Mouse (Mus musculus) ES-Bruce4 (cell line): ENCODE data around the gene Frrs1l. TPM values are rescaled to one million over a fixed set of nuclear protein-coding genes. Genes with fewer than 3 reads are reported as not detected.

Experiments used
- H3K27ac ChIP-seq: 2 replicates; pipeline ENCODE4 v1.5.1; 2012; ENCODE audit warnings: low read length, inconsistent platforms; ENCODE audit not compliant: insufficient read depth
- H3K27me3 ChIP-seq: 2 replicates; pipeline ENCODE4 v1.6.1; 2012; ENCODE audit warnings: mild to moderate bottlenecking, low read length, inconsistent platforms; ENCODE audit not compliant: control insufficient read depth, poor library complexity, insufficient read depth, severe bottlenecking
- H3K36me3 ChIP-seq: 2 replicates; pipeline ENCODE4 v1.6.1; 2012; ENCODE audit warnings: inconsistent platforms, mild to moderate bottlenecking, low read length, moderate library complexity; ENCODE audit not compliant: control insufficient read depth, poor library complexity, insufficient read depth, severe bottlenecking
- H3K4me1 ChIP-seq: one replicate; pipeline ENCODE4 v1.8.1; 2011; ENCODE audit warnings: low read length; ENCODE audit not compliant: control insufficient read depth, insufficient read depth
- H3K4me3 ChIP-seq: 2 replicates; pipeline ENCODE4 v1.5.1; 2011; ENCODE audit warnings: low read depth, mild to moderate bottlenecking, low read length
- H3K9ac ChIP-seq: 2 replicates; pipeline ENCODE4 v1.6.1; 2012; ENCODE audit warnings: low read depth, mild to moderate bottlenecking, inconsistent platforms; ENCODE audit not compliant: poor library complexity, severe bottlenecking
- H3K9me3 ChIP-seq: replicated peaks from 2 replicates; pipeline ENCODE4 v1.6.1; 2012; ENCODE audit warnings: mild to moderate bottlenecking, low read length, inconsistent platforms; ENCODE audit not compliant: control insufficient read depth, poor library complexity, insufficient read depth, severe bottlenecking
- CTCF ChIP-seq: IDR thresholded peaks from one replicate; pipeline ENCODE4 v1.8.1; 2011; ENCODE audit warnings: low read depth, low read length
- EP300 ChIP-seq: IDR thresholded peaks from 2 replicates; pipeline ENCODE4 v1.6.1; 2011; ENCODE audit warnings: low read depth, low read length; ENCODE audit not compliant: insufficient read depth
- POLR2A ChIP-seq: IDR thresholded peaks from one replicate; pipeline ENCODE4 v1.8.1; 2011; ENCODE audit warnings: low read length; ENCODE audit not compliant: insufficient read depth
- polyA plus RNA-seq: library from polyadenylated mRNA; stranded (reverse); fragments of >200 nt; gene quantifications from 2 replicates; pipeline ENCODE4 v1.2.4, GENCODE M21; 2011; ENCODE audit warnings: low read depth; ENCODE audit not compliant: missing spikeins, insufficient read depth, insufficient read length

The Frrs1l gene
- polyA plus RNA-seq, 1 experiment = 1.0 TPM

DNA sequence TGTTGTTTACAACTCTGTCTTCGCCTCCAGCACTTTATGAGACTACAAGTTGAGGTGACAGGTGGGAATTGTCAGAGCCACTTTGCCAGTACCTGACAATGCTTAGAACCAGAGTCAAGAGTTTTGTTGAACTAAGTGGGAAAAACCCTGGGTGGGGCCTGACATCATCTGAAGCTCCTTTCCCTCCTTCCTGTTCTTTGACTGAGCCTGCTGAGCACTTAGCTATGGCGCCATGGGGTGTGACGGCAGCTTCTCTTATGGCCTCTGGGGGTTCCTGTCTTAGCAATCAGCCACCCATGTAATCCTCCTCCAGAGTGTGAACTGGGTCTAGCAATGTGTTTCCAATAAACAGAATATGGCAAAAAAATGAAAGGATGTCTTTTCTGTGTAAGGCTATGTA is 33.3 kb upstream of the Frrs1l start:
- H3K9ac ChIP-seq = no peak overlapping the region
- H3K4me1 ChIP-seq = no peaks in the 10 kb centered on the region
- H3K4me3 ChIP-seq = no peak overlapping the region
- H3K27me3 ChIP-seq = no peaks in the 10 kb centered on the region
- no peaks in the 10 kb centered on the region for H3K9me3 ChIP-seq
- TF ChIP-seq EP300 (no peak), CTCF (no peak), POLR2A (no peak)
- no peak overlapping the region for H3K27ac ChIP-seq
- no peaks in the 10 kb centered on the region for H3K36me3 ChIP-seq

- no peaks in the 10 kb centered on the region for H3K36me3 ChIP-seq
- H3K27me3 ChIP-seq = no peaks in the 10 kb centered on the region
- H3K4me3 ChIP-seq = no peak overlapping the region
- H3K9ac ChIP-seq = no peak overlapping the region
- no peaks in the 10 kb centered on the region for H3K4me1 ChIP-seq
- H3K9me3 ChIP-seq = no peaks in the 10 kb centered on the region
- TF ChIP-seq CTCF (peak; percentile 59), EP300 (no peak)
- no peak overlapping the region for H3K27ac ChIP-seq
Measured at GRCm38 (mm10) chr4:57021288-57021687, 31.1 kb upstream of the Frrs1l start.

DNA sequence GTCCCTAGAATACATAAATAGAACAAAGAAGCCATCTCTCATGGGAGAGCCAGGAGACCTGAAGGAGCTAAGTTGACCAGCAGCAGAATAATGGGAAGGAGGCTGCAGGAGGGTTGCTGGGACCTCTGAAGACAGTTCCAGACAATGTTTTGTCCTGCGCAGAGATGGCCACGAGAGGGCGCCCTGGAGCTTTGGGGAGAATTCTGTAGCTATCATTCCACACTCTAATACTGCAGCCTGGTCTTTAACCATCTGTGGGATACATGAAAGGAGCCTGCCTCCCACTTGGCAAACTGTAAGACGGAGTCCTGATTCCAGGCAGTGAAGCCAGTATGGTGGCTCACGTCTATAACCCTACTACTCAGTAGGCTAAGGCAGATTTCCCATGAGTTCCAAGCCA is 27.0 kb upstream of the Frrs1l start:
- Histone ChIP-seq H3K4me3 (no peak overlapping the region), H3K36me3 (no peaks in the 10 kb centered on the region), H3K27ac (no peak overlapping the region), H3K9me3 (no peaks in the 10 kb centered on the region), H3K9ac (peak overlapping the region; percentile 32; the same call in 1 of the 2 replicates), H3K4me1 (no peaks in the 10 kb centered on the region), H3K27me3 (no peaks in the 10 kb centered on the region)
- no peak for TF ChIP-seq POLR2A
- TF ChIP-seq EP300 = no peak
- TF ChIP-seq CTCF = peak; percentile 89

GRCm38 (mm10) chr4:57016366-57017171 is 26.4 kb upstream of the Frrs1l start:
- Histone ChIP-seq H3K4me3 (peak overlapping the region; percentile 50), H3K27ac (no peak overlapping the region), H3K27me3 (no peaks in the 10 kb centered on the region), H3K9ac (peak overlapping the region; percentile 32), H3K36me3 (no peaks in the 10 kb centered on the region), H3K4me1 (no peaks in the 10 kb centered on the region), H3K9me3 (no peaks in the 10 kb centered on the region)
- no peak for TF ChIP-seq EP300
- TF ChIP-seq CTCF = no peak
- no peak for TF ChIP-seq POLR2A

DNA sequence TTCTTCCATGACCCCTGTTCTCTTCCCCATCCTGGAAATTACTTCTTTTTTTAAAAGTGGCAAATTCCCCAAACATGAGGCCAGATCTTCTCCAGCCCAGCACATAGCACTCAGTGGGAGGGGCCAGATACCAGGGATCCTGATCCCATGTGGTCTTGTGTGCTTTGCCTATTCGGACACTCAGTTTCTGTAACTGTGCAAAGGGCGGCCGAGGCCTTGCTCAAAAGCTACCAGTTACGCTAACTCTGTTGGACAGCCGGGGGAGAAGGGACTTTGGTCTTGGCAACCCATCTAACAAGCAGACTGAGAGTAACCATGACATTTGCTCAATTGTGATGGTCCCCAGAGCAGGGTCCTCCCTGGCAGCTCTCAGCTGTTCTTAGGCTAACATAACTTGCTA is 24.8 kb upstream of the Frrs1l start:
- Histone ChIP-seq H3K9me3 (no peaks in the 10 kb centered on the region), H3K9ac (no peak overlapping the region), H3K4me3 (no peak overlapping the region), H3K36me3 (no peaks in the 10 kb centered on the region), H3K4me1 (no peaks in the 10 kb centered on the region), H3K27me3 (no peaks in the 10 kb centered on the region), H3K27ac (no peak overlapping the region)
- TF ChIP-seq EP300 (no peak), CTCF (no peak), POLR2A (no peak)

DNA sequence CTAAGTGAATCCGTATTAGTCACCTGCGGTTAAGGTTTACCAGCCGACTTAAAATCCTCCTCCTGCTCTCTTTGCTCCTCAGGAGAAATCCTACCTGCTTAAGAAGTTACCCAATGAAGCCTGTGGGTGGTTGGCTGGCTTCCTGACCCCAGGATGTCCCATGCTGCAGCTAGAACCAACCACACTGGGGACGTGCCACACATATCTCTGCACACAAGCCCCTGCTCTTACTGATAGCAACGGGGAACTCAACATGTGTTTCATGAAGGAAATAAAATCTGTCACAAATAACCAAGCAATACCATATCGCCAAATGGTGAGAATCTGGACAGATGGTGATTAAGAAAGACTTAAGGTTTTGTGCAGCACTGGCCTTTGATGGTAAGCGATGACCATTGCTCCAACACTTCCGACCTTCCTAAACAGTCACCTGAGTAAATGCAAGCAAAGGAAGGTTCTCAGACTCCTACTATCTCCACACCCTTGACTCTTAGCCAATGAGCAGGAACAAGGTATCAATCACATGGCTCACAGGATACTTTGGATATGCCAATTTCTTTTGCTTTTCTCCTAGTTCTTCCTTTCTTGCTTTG is 21.4 kb upstream of the Frrs1l start:
- H3K27ac ChIP-seq = no peak overlapping the region
- no peak for TF ChIP-seq EP300
- TF ChIP-seq POLR2A = no peak
- TF ChIP-seq CTCF = no peak
- no peak overlapping the region for H3K9ac ChIP-seq
- H3K27me3 ChIP-seq = no peaks in the 10 kb centered on the region
- H3K36me3 ChIP-seq = no peaks in the 10 kb centered on the region
- no peak overlapping the region for H3K4me3 ChIP-seq
- no peaks in the 10 kb centered on the region for H3K9me3 ChIP-seq
- no peaks in the 10 kb centered on the region for H3K4me1 ChIP-seq
